Mouse (Mus musculus) hindbrain, postnatal 0 days (tissue): ENCODE measurements around the gene Gm10715. TPM values are rescaled to one million over a fixed set of nuclear protein-coding genes. Genes with fewer than 3 reads are reported as not detected.
"Not testable (repeated sequence)": the region's sequence is repeated elsewhere in the genome, so short reads cannot be mapped to it uniquely, and the experiment has no call there.

ENCODE experiments used
- ATAC-seq: fragments of 200-750 bp; cut with Nextera tagmentation; 2 replicates; pipeline ENCODE4 v1.8.0; 2017; ENCODE audit warnings: mild to moderate bottlenecking, moderate TSS enrichment, moderate library complexity
- DNase-seq: peaks from one replicate; pipeline ENCODE4 v3.0.0-alpha.2; 2015; ENCODE audit warnings: low spot score
- H3K27ac ChIP-seq: fragments of 300-500 bp; sonication (generic); 2 replicates; pipeline ENCODE4 v1.5.1; 2014; ENCODE audit warnings: mild to moderate bottlenecking
- H3K27me3 ChIP-seq: fragments of 300-500 bp; sonication (generic); 2 replicates; pipeline ENCODE4 v1.6.1; 2014; ENCODE audit warnings: low read length, mixed read lengths; ENCODE audit not compliant: insufficient read depth
- H3K36me3 ChIP-seq: fragments of 300-500 bp; sonication (generic); 2 replicates; pipeline ENCODE4 v1.6.1; 2014; ENCODE audit warnings: low read length, mixed read lengths; ENCODE audit not compliant: insufficient read depth
- H3K4me1 ChIP-seq: fragments of 300-500 bp; sonication (generic); 2 replicates; pipeline ENCODE4 v1.6.1; 2014; ENCODE audit warnings: antibody characterized with exemption, low read length, mixed read lengths; ENCODE audit not compliant: insufficient read depth
- H3K4me2 ChIP-seq: fragments of 300-500 bp; sonication (generic); 2 replicates; pipeline ENCODE4 v1.6.1; 2014; ENCODE audit warnings: low read depth, mild to moderate bottlenecking, low read length, moderate library complexity, mixed read lengths
- H3K4me3 ChIP-seq: fragments of 300-500 bp; sonication (generic); 2 replicates; pipeline ENCODE4 v1.5.1; 2014; ENCODE audit warnings: low read length
- H3K9ac ChIP-seq: fragments of 300-500 bp; sonication (generic); replicated peaks from 2 replicates; pipeline ENCODE4 v1.6.1; 2014; ENCODE audit warnings: mild to moderate bottlenecking, low read length, moderate library complexity, mixed read lengths
- H3K9me3 ChIP-seq: fragments of 300-500 bp; sonication (generic); 2 replicates; pipeline ENCODE4 v1.6.1; 2016; ENCODE audit warnings: low read length, mixed read lengths
- WGBS: fragments of 180-500 bp; shearing (Covaris S2); extraction: QIAGEN DNeasy Blood & Tissue Kit; methylation state at CpG from one replicate; pipeline ENCODE4 v1.1.7; 2014; 5-methylcytosine and 5-hydroxymethylcytosine counted together
- microRNA-seq, 2 experiments: library from miRNA; unstranded; fragments of <30 nt; microRNA quantifications; one replicate each; pipeline ENCODE4; 2016
- polyA plus RNA-seq: library from polyadenylated mRNA; unstranded; fragments of >200 nt; fragmentation: Nextera tagmentation; extraction: Ambion mirVana; gene quantifications from 2 replicates; pipeline ENCODE4 v1.2.1, GENCODE M21; 2015
- total RNA-seq: library from RNA; depleted of rRNA; stranded (reverse); fragments of >200 nt; gene quantifications from 2 replicates; pipeline ENCODE4 v1.2.3, GENCODE M21; 2014; rRNA removed

The Gm10715 gene
- total and polyA plus RNA-seq, 2 experiments from 2014 or later = not detected

GRCm38 (mm10) chr9:3038161-3038560 is 1.5 kb downstream of the Gm10715 start:
- H3K9ac ChIP-seq, H3K27ac ChIP-seq: not testable (repeated sequence)
- 59% methylated on average over 4 of the region's 4 CpGs for WGBS

More at GRCm38 (mm10) chr9:3038161-3038560, 1.5 kb downstream of the Gm10715 start:
- ATAC-seq, H3K36me3 ChIP-seq, H3K4me2 ChIP-seq, H3K4me1 ChIP-seq, H3K9me3 ChIP-seq, H3K4me3 ChIP-seq, H3K27me3 ChIP-seq: not testable (repeated sequence)
- peak; percentile 1 for DNase-seq

Small RNA genes lying within 50 kb of the gene (microRNA-seq; reads per million reads assigned to microRNA genes)
- 0 to 0.36 reads per million in 2 experiments for gene Mir101c

Other genes with a start within 250 kb of the Gm10715 start
- gene Gm10722, start 36.0 kb upstream of the Gm10715 start, total RNA-seq = not detected in 2 replicates
- gene Gm10722, start 36.0 kb upstream of the Gm10715 start, polyA plus RNA-seq = not detected in 2 replicates
- not detected in 2 replicates for gene Gm11168, start 33.5 kb upstream of the Gm10715 start, total RNA-seq
- 0.28 TPM in 1 of 2 replicates, not detected in the other for gene Gm11168, start 33.5 kb upstream of the Gm10715 start, polyA plus RNA-seq
- gene Gm10721, start 23.7 kb upstream of the Gm10715 start, total RNA-seq = not detected in 2 replicates
- 0.35 TPM in 1 of 2 replicates, not detected in the other for gene Gm10721, start 23.7 kb upstream of the Gm10715 start, polyA plus RNA-seq
- not detected in 2 replicates for gene Gm10720, start 21.2 kb upstream of the Gm10715 start, total RNA-seq
- not detected in 2 replicates for gene Gm10720, start 21.2 kb upstream of the Gm10715 start, polyA plus RNA-seq
- 0.83 TPM in 1 of 2 replicates, not detected in the other for gene Gm10719, start 19.5 kb upstream of the Gm10715 start, total RNA-seq
- gene Gm10719, start 19.5 kb upstream of the Gm10715 start, polyA plus RNA-seq = 0.38 TPM in 1 of 2 replicates, not detected in the other
- gene Gm10718, start 13.3 kb upstream of the Gm10715 start, total RNA-seq = not detected in 2 replicates
- gene Gm10718, start 13.3 kb upstream of the Gm10715 start, polyA plus RNA-seq = 0.41 TPM in 1 of 2 replicates, not detected in the other
- gene Gm10717, start 11.5 kb upstream of the Gm10715 start, total RNA-seq = 0.31 TPM in 1 of 2 replicates, not detected in the other
- gene Gm10717, start 11.5 kb upstream of the Gm10715 start, polyA plus RNA-seq = 0.38 TPM in 1 of 2 replicates, not detected in the other
- not detected in 2 replicates for gene Gm17535, start 2.3 kb upstream of the Gm10715 start, total RNA-seq
- not detected in 2 replicates for gene Gm17535, start 2.3 kb upstream of the Gm10715 start, polyA plus RNA-seq